Mouse (Mus musculus): ENCODE results near the gene Vmp1. TPM values are rescaled to one million over a fixed set of nuclear protein-coding genes. Genes with fewer than 3 reads are reported as not detected.

Vmp1 gene
- polyA plus RNA-seq, 1 experiment: 101 TPM

- H3K27me3 ChIP-seq (ENCODE audit: control insufficient read depth, insufficient read depth, low read length, poor library complexity, severe bottlenecking): no peaks in the 10 kb centered on the region
- no peaks in the 10 kb centered on the region for H3K4me1 ChIP-seq (ENCODE audit: control insufficient read depth, insufficient read depth, low read length)
- H3K27ac ChIP-seq (ENCODE audit: insufficient read depth, low read length): no peak overlapping the region
- TF ChIP-seq POLR2A (IDR thresholded peaks at IDR 0.05; ENCODE audit: insufficient read depth, low read length) (no peak), CTCF (IDR thresholded peaks at IDR 0.05; ENCODE audit: low read depth, low read length) (no peak), EP300 (IDR thresholded peaks at IDR 0.05; ENCODE audit: insufficient read depth, low read depth, low read length) (no peak)
- H3K4me3 ChIP-seq (ENCODE audit: low read depth, low read length): no peak overlapping the region
- H3K9me3 ChIP-seq (replicated peaks; ENCODE audit: control insufficient read depth, insufficient read depth, low read length, poor library complexity, severe bottlenecking): no peaks in the 10 kb centered on the region
- H3K9ac ChIP-seq (ENCODE audit: low read depth, poor library complexity, severe bottlenecking): no peak overlapping the region
- H3K36me3 ChIP-seq (ENCODE audit: control insufficient read depth, insufficient read depth, low read length, poor library complexity, severe bottlenecking): peaks cover 8% of the 10 kb centered on the region; the same call in 1 of the 2 replicates
Measured at GRCm38 (mm10) chr11:86627649-86628048, 56.0 kb downstream of the Vmp1 start.

- peaks cover 8% of the 10 kb centered on the region; the same call in 1 of the 2 replicates for H3K36me3 ChIP-seq (ENCODE audit: control insufficient read depth, insufficient read depth, low read length, poor library complexity, severe bottlenecking)
- H3K9ac ChIP-seq (ENCODE audit: low read depth, poor library complexity, severe bottlenecking): no peak overlapping the region
- TF ChIP-seq EP300 (IDR thresholded peaks at IDR 0.05; ENCODE audit: insufficient read depth, low read depth, low read length) (no peak), POLR2A (IDR thresholded peaks at IDR 0.05; ENCODE audit: insufficient read depth, low read length) (no peak), CTCF (IDR thresholded peaks at IDR 0.05; ENCODE audit: low read depth, low read length) (no peak)
- H3K4me1 ChIP-seq (ENCODE audit: control insufficient read depth, insufficient read depth, low read length): no peaks in the 10 kb centered on the region
- no peak overlapping the region for H3K27ac ChIP-seq (ENCODE audit: insufficient read depth, low read length)
- no peaks in the 10 kb centered on the region for H3K9me3 ChIP-seq (replicated peaks; ENCODE audit: control insufficient read depth, insufficient read depth, low read length, poor library complexity, severe bottlenecking)
- H3K4me3 ChIP-seq (ENCODE audit: low read depth, low read length): no peak overlapping the region
- H3K27me3 ChIP-seq (ENCODE audit: control insufficient read depth, insufficient read depth, low read length, poor library complexity, severe bottlenecking): no peaks in the 10 kb centered on the region
Measured at GRCm38 (mm10) chr11:86626714-86627113, 56.9 kb downstream of the Vmp1 start.

GRCm38 (mm10) chr11:86624237-86624941 lies 59.2 kb downstream of the Vmp1 start:
- H3K27ac ChIP-seq (ENCODE audit: insufficient read depth, low read length): no peak overlapping the region
- H3K4me1 ChIP-seq (ENCODE audit: control insufficient read depth, insufficient read depth, low read length): peaks cover 2% of the 10 kb centered on the region
- H3K4me3 ChIP-seq (ENCODE audit: low read depth, low read length): no peak overlapping the region
- no peaks in the 10 kb centered on the region for H3K9me3 ChIP-seq (replicated peaks; ENCODE audit: control insufficient read depth, insufficient read depth, low read length, poor library complexity, severe bottlenecking)
- no peak overlapping the region for H3K9ac ChIP-seq (ENCODE audit: low read depth, poor library complexity, severe bottlenecking)
- TF ChIP-seq POLR2A (IDR thresholded peaks at IDR 0.05; ENCODE audit: insufficient read depth, low read length): no peak
- no peaks in the 10 kb centered on the region for H3K27me3 ChIP-seq (ENCODE audit: control insufficient read depth, insufficient read depth, low read length, poor library complexity, severe bottlenecking)
- H3K36me3 ChIP-seq (ENCODE audit: control insufficient read depth, insufficient read depth, low read length, poor library complexity, severe bottlenecking): no peaks in the 10 kb centered on the region; the same call in 1 of the 2 replicates

- TF ChIP-seq EP300 (IDR thresholded peaks at IDR 0.05; ENCODE audit: insufficient read depth, low read depth, low read length): no peak
- TF ChIP-seq POLR2A (IDR thresholded peaks at IDR 0.05; ENCODE audit: insufficient read depth, low read length): no peak
- no peak for TF ChIP-seq CTCF (IDR thresholded peaks at IDR 0.05; ENCODE audit: low read depth, low read length)
- Histone ChIP-seq H3K27me3 (ENCODE audit: control insufficient read depth, insufficient read depth, low read length, poor library complexity, severe bottlenecking) (no peaks in the 10 kb centered on the region), H3K4me1 (ENCODE audit: control insufficient read depth, insufficient read depth, low read length) (peaks cover 2% of the 10 kb centered on the region), H3K36me3 (ENCODE audit: control insufficient read depth, insufficient read depth, low read length, poor library complexity, severe bottlenecking) (no peaks in the 10 kb centered on the region; the same call in 1 of the 2 replicates), H3K4me3 (ENCODE audit: low read depth, low read length) (no peak overlapping the region), H3K27ac (ENCODE audit: insufficient read depth, low read length) (no peak overlapping the region), H3K9me3 (replicated peaks; ENCODE audit: control insufficient read depth, insufficient read depth, low read length, poor library complexity, severe bottlenecking) (no peaks in the 10 kb centered on the region), H3K9ac (ENCODE audit: low read depth, poor library complexity, severe bottlenecking) (no peak overlapping the region)
Measured at GRCm38 (mm10) chr11:86623402-86624010, 60.1 kb downstream of the Vmp1 start.

GRCm38 (mm10) chr11:86622191-86622912 lies 61.3 kb downstream of the Vmp1 start:
- no peak overlapping the region for H3K27ac ChIP-seq (ENCODE audit: insufficient read depth, low read length)
- TF ChIP-seq POLR2A (IDR thresholded peaks at IDR 0.05; ENCODE audit: insufficient read depth, low read length): no peak
- no peak for TF ChIP-seq EP300 (IDR thresholded peaks at IDR 0.05; ENCODE audit: insufficient read depth, low read depth, low read length)
- no peak for TF ChIP-seq CTCF (IDR thresholded peaks at IDR 0.05; ENCODE audit: low read depth, low read length)
- H3K9me3 ChIP-seq (replicated peaks; ENCODE audit: control insufficient read depth, insufficient read depth, low read length, poor library complexity, severe bottlenecking): no peaks in the 10 kb centered on the region
- H3K9ac ChIP-seq (ENCODE audit: low read depth, poor library complexity, severe bottlenecking): no peak overlapping the region
- H3K4me3 ChIP-seq (ENCODE audit: low read depth, low read length): no peak overlapping the region
- peaks cover 2% of the 10 kb centered on the region for H3K4me1 ChIP-seq (ENCODE audit: control insufficient read depth, insufficient read depth, low read length)
- no peaks in the 10 kb centered on the region for H3K27me3 ChIP-seq (ENCODE audit: control insufficient read depth, insufficient read depth, low read length, poor library complexity, severe bottlenecking)
- H3K36me3 ChIP-seq (ENCODE audit: control insufficient read depth, insufficient read depth, low read length, poor library complexity, severe bottlenecking): no peaks in the 10 kb centered on the region; the same call in 1 of the 2 replicates

Data from ES-Bruce4 (cell line).